Mouse (Mus musculus): Measurements from ENCODE around the gene Ascl2.

DNA sequence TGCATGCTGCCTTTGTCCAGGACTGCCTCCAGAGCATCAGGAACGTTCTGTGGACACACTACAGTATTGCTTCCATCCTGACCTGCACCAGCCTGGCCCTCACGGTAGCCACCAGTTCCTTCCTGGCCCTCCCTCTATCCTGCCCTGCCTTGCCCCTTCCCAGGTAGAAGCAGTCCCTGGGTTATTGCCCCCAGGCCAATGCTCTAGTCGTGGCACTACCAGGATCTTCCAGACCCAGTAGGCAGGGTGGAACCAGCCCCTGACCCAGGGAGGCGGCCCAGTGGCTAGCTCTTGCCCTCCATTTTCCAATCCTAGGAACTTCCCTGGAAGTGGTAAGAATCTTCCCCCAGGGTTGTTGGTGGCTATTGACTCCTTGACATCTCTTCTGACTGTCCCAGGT is 48.1 kb upstream of the Ascl2 start:
- TF ChIP-seq POLR2A (IDR thresholded peaks at IDR 0.05; ENCODE audit: borderline replicate concordance, low read depth, low read length) (no peak), CTCF (IDR thresholded peaks at IDR 0.05; ENCODE audit: low read depth, low read length) (no peak)

Data from bone marrow macrophage, adult 2 months (primary cell).